Mouse (Mus musculus) lung, embryonic 16.5 days (tissue): ENCODE results near the gene Ccng2. TPM values are rescaled to one million over a fixed set of nuclear protein-coding genes. Genes with fewer than 3 reads are reported as not detected.
A peak's percentile ranks its signal among the peaks of the same experiment; 100 is the strongest.

Experiments used
- ATAC-seq: fragments of 200-750 bp; cut with Nextera tagmentation; 2 replicates; pipeline ENCODE4 v1.8.0; 2017; ENCODE audit warnings: low read depth, mild to moderate bottlenecking, moderate library complexity
- H3K27ac ChIP-seq: fragments of 300-500 bp; sonication (generic); 2 replicates; pipeline ENCODE4 v1.5.1; 2014; ENCODE audit warnings: mild to moderate bottlenecking, control low read depth, low read length
- H3K27me3 ChIP-seq: fragments of 300-500 bp; sonication (generic); 2 replicates; pipeline ENCODE4 v1.6.1; 2014; ENCODE audit warnings: low read depth, low read length, mixed read lengths; ENCODE audit not compliant: control insufficient read depth, insufficient read depth
- H3K36me3 ChIP-seq: fragments of 300-500 bp; sonication (generic); 2 replicates; pipeline ENCODE4 v1.6.1; 2014; ENCODE audit warnings: low read length; ENCODE audit not compliant: control insufficient read depth, insufficient read depth
- H3K4me1 ChIP-seq: fragments of 300-500 bp; sonication (generic); replicated peaks from 2 replicates; pipeline ENCODE4 v1.6.1; 2014; ENCODE audit warnings: low read length, mixed read lengths; ENCODE audit not compliant: control insufficient read depth, insufficient read depth
- H3K4me2 ChIP-seq: fragments of 300-500 bp; sonication (generic); 2 replicates; pipeline ENCODE4 v1.6.1; 2014; ENCODE audit warnings: low read depth, low read length, control low read depth
- H3K4me3 ChIP-seq: fragments of 300-500 bp; sonication (generic); 2 replicates; pipeline ENCODE4 v1.5.1; 2014; ENCODE audit warnings: mild to moderate bottlenecking, low read length, control low read depth
- H3K9ac ChIP-seq: fragments of 300-500 bp; sonication (generic); 2 replicates; pipeline ENCODE4 v1.6.1; 2014; ENCODE audit warnings: low read length, control low read depth
- H3K9me3 ChIP-seq: fragments of 300-500 bp; sonication (generic); 2 replicates; pipeline ENCODE4 v1.6.1; 2016; ENCODE audit warnings: low read length; ENCODE audit not compliant: control insufficient read depth
- WGBS: fragments of 180-500 bp; shearing (Covaris S2); extraction: QIAGEN DNeasy Blood & Tissue Kit; methylation state at CpG from one replicate; pipeline ENCODE4 v1.1.7; 2014; 5-methylcytosine and 5-hydroxymethylcytosine counted together
- polyA plus RNA-seq: library from polyadenylated mRNA; unstranded; fragments of >200 nt; fragmentation: Nextera tagmentation; extraction: Ambion mirVana; gene quantifications from 2 replicates; pipeline ENCODE4 v1.2.1, GENCODE M21; 2015

Gene Ccng2
- polyA plus RNA-seq, 1 experiment from 2014 or later, result 60.1 TPM

GRCm38 (mm10) chr5:93267851-93268606, 972 bp downstream of the Ccng2 start:
- Histone ChIP-seq H3K36me3 (peaks cover 24% of the 10 kb centered on the region), H3K4me3 (peak overlapping the region; percentile 88), H3K9me3 (no peaks in the 10 kb centered on the region), H3K4me1 (peaks cover 21% of the 10 kb centered on the region), H3K27ac (peak overlapping the region; percentile 96), H3K27me3 (no peaks in the 10 kb centered on the region), H3K9ac (peak overlapping the region; percentile 96), H3K4me2 (peak overlapping the region; percentile 67)
- peak; percentile 77 for ATAC-seq
- under 1% methylated on average over 48 of the region's 48 CpGs for WGBS

- no peak overlapping the region for H3K27ac ChIP-seq
- H3K4me3 ChIP-seq, result no peak overlapping the region; the same call in 1 of the 2 replicates
- ATAC-seq, result no peak
- peak overlapping the region; percentile 67; the same call in 1 of the 2 replicates for H3K4me2 ChIP-seq
- peaks cover 44% of the 10 kb centered on the region for H3K36me3 ChIP-seq
- H3K27me3 ChIP-seq, result no peaks in the 10 kb centered on the region
- peaks cover 20% of the 10 kb centered on the region for H3K4me1 ChIP-seq
- no peak overlapping the region for H3K9ac ChIP-seq
- WGBS, result 63% methylated on average over 7 of the region's 7 CpGs
- H3K9me3 ChIP-seq, result no peaks in the 10 kb centered on the region
Observed at GRCm38 (mm10) chr5:93270095-93270494, 3.0 kb downstream of the Ccng2 start.

- H3K36me3 ChIP-seq, result peaks cover 50% of the 10 kb centered on the region
- H3K4me3 ChIP-seq, result no peak overlapping the region
- peaks cover 14% of the 10 kb centered on the region for H3K4me1 ChIP-seq
- WGBS, result 91% methylated on average over 18 of the region's 18 CpGs
- no peak overlapping the region for H3K27ac ChIP-seq
- no peaks in the 10 kb centered on the region for H3K27me3 ChIP-seq
- no peak for ATAC-seq
- H3K9ac ChIP-seq, result no peak overlapping the region
- H3K9me3 ChIP-seq, result no peaks in the 10 kb centered on the region
- H3K4me2 ChIP-seq, result no peak overlapping the region
Observed at GRCm38 (mm10) chr5:93270721-93271120, 3.7 kb downstream of the Ccng2 start.

- Histone ChIP-seq H3K9ac (no peak overlapping the region), H3K4me2 (no peak overlapping the region), H3K4me3 (no peak overlapping the region), H3K27me3 (no peaks in the 10 kb centered on the region), H3K36me3 (no peaks in the 10 kb centered on the region), H3K9me3 (no peaks in the 10 kb centered on the region), H3K4me1 (no peaks in the 10 kb centered on the region), H3K27ac (0 out of 2 replicates have a peak overlapping the region, but pooled peaks have one; percentile 60)
- 56% methylated on average over 14 of the region's 14 CpGs for WGBS
- peak; percentile 96 for ATAC-seq
Observed at GRCm38 (mm10) chr5:93282446-93283107, 15.5 kb downstream of the Ccng2 start.

GRCm38 (mm10) chr5:93283109-93283508, 16.1 kb downstream of the Ccng2 start:
- H3K36me3 ChIP-seq, result no peaks in the 10 kb centered on the region
- H3K9ac ChIP-seq, result no peak overlapping the region
- H3K27me3 ChIP-seq, result no peaks in the 10 kb centered on the region
- H3K4me3 ChIP-seq, result no peak overlapping the region
- H3K27ac ChIP-seq, result peak overlapping the region; percentile 5; the same call in 1 of the 2 replicates
- WGBS, result 59% methylated on average over 7 of the region's 7 CpGs
- no peak overlapping the region for H3K4me2 ChIP-seq
- H3K4me1 ChIP-seq, result no peaks in the 10 kb centered on the region
- peak; percentile 53 for ATAC-seq
- H3K9me3 ChIP-seq, result no peaks in the 10 kb centered on the region

- Histone ChIP-seq H3K9me3 (no peaks in the 10 kb centered on the region), H3K27ac (no peak overlapping the region), H3K4me3 (no peak overlapping the region), H3K27me3 (no peaks in the 10 kb centered on the region), H3K4me1 (no peaks in the 10 kb centered on the region), H3K9ac (no peak overlapping the region), H3K36me3 (no peaks in the 10 kb centered on the region), H3K4me2 (no peak overlapping the region)
- no peak for ATAC-seq
Observed at GRCm38 (mm10) chr5:93288553-93288952, 21.5 kb downstream of the Ccng2 start.

- no peaks in the 10 kb centered on the region for H3K4me1 ChIP-seq
- no peaks in the 10 kb centered on the region for H3K9me3 ChIP-seq
- no peaks in the 10 kb centered on the region for H3K27me3 ChIP-seq
- no peak overlapping the region for H3K4me2 ChIP-seq
- no peaks in the 10 kb centered on the region for H3K36me3 ChIP-seq
- H3K4me3 ChIP-seq, result no peak overlapping the region
- WGBS, result 18% methylated on average over 2 of the region's 2 CpGs
- ATAC-seq, result no peak
- no peak overlapping the region for H3K9ac ChIP-seq
- H3K27ac ChIP-seq, result no peak overlapping the region
Observed at GRCm38 (mm10) chr5:93290282-93290681, 23.2 kb downstream of the Ccng2 start.

GRCm38 (mm10) chr5:93296341-93296746, 29.3 kb downstream of the Ccng2 start:
- Histone ChIP-seq H3K9ac (no peak overlapping the region), H3K36me3 (no peaks in the 10 kb centered on the region), H3K9me3 (no peaks in the 10 kb centered on the region; the same call in 1 of the 2 replicates), H3K27ac (no peak overlapping the region), H3K4me1 (no peaks in the 10 kb centered on the region), H3K4me2 (no peak overlapping the region), H3K27me3 (no peaks in the 10 kb centered on the region), H3K4me3 (no peak overlapping the region)
- no peak for ATAC-seq
- WGBS, result 54% methylated on average over 5 of the region's 5 CpGs

- no peak overlapping the region for H3K27ac ChIP-seq
- no peak for ATAC-seq
- H3K4me3 ChIP-seq, result no peak overlapping the region
- H3K9ac ChIP-seq, result no peak overlapping the region
- no peaks in the 10 kb centered on the region; the same call in 1 of the 2 replicates for H3K9me3 ChIP-seq
- H3K4me2 ChIP-seq, result no peak overlapping the region
- no peaks in the 10 kb centered on the region for H3K27me3 ChIP-seq
- no peaks in the 10 kb centered on the region for H3K36me3 ChIP-seq
- WGBS, result 52% methylated on average over 4 of the region's 4 CpGs
- no peaks in the 10 kb centered on the region for H3K4me1 ChIP-seq
Observed at GRCm38 (mm10) chr5:93296754-93297153, 29.7 kb downstream of the Ccng2 start.
